Mouse (Mus musculus): Measurements from ENCODE around the gene Rbfox3. TPM values are rescaled to one million over a fixed set of nuclear protein-coding genes. Genes with fewer than 3 reads are reported as not detected.
A peak's percentile ranks its signal among the peaks of the same experiment; 100 is the strongest.

Rbfox3 gene
- polyA plus RNA-seq, 1 experiment from 2014 or later: not detected

DNA sequence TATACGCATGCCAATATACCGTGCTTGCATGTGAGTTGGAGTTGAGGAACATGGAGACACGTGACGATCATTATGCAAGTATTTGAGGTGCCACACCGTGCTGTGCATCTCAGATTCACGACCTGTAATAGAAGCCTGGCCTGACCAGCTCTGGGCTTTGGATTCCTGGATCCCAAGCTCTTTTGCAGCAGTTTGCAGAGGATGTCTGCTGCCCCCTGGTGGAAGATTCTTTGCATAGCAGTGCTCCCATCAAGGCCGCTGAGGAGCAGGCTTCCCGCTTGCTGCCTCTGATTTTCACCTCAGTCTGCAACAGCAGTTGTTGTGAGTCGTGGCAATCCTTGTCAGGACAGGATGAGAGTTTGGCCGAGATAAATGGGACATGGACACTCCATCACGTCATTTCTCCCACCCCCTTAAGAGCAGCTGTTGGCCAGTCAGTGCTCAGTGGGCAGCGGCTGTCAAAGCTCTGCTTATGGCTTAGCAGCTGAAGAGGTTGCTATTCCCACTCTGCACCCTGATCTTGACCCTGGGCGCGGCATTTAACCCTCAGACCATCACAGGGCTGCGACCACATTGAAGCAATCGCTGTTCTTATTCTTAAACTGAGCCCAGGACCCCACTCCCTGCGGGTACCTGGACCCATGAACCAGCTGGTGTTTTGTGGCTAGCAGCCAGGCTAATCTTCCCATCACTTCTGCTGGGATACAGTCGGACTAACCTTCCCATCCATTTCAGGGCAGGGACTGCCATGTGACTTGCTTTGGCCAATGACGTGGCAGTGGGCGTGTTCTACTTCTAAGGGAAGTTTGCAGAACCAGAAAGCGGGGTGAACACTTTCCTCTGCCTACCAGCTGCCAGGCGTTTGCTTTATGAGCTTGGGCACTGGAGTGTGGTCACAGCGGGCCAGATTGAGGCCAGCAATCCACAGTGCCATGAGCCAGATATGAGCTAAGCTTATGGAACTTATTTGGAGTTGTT is 172.3 kb downstream of the Rbfox3 start:
- peak; percentile 92 for TF ChIP-seq CTCF (IDR thresholded peaks at IDR 0.05)
- ChIA-PET CTCF (interaction anchor here (0.7 to 2.6 kb wide), 13 partner anchors 11 to 316 kb away, joined by 3 to 14 read pairs (median 3); no protein-coding TSS in a partner anchor), POLR2A (no interaction called here)
- ATAC-seq: no peak
- H3K27me3 ChIP-seq: peaks cover 16% of the 10 kb centered on the region
- in situ Hi-C loops (cut with MboI; ENCODE audit: low pct_unique_long_range_greater_than_20kb): loop anchor here (25.0 kb wide), 1 partner anchor 427 kb away; no protein-coding TSS in a partner anchor
- DNase-seq (ENCODE audit: low read depth, low spot score): no peak

DNA sequence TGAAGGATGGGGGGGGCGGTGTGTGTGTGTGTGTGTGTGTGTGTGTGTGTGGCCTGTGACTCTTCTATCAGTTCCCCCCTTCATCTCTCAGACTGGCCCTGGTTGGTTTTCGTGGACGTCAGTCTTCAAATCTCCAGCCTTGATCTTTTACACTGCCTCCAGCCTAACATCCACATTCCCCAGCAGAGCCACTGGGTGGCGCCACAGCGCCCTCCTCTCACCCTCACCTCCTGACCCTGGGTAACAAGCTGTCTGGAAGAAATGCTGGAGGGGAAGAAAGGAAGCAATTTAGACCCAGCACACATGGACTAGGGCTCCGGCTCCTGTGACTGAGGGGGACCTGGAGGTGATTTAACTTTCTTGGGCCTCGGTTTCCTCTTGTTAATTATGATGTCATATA is 173.1 kb downstream of the Rbfox3 start:
- in situ Hi-C loops (cut with MboI; ENCODE audit: low pct_unique_long_range_greater_than_20kb): loop anchor here (25.0 kb wide), 1 partner anchor 426 kb away; no protein-coding TSS in a partner anchor
- ChIA-PET CTCF (interaction anchor here (0.7 to 2.6 kb wide), 9 partner anchors 11 to 315 kb away, joined by 3 to 14 read pairs (median 4); no protein-coding TSS in a partner anchor), POLR2A (no interaction called here)
- TF ChIP-seq CTCF (IDR thresholded peaks at IDR 0.05): no peak
- ATAC-seq: no peak
- no peak for DNase-seq (ENCODE audit: low read depth, low spot score)
- H3K27me3 ChIP-seq: peaks cover 16% of the 10 kb centered on the region

DNA sequence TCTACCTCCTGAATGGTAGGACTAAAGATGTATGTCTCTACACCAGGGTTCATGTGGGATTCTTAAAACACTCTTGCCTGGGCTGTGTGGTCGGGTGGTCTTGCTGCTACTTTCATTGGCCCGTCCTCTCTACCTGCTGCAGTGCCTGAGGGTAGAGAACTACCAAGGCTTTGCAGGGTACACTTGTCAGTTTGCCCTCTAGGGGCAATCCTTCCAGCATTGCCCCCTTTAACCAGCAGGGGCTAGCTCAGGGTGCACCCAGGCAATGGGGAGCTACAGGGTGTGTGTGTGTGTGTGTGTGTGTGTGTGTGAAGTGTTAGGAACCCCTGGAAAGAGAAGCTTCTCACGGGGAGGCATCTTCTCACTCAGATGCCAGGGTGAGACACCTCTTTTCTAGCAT is 173.6 kb downstream of the Rbfox3 start:
- peaks cover 17% of the 10 kb centered on the region for H3K27me3 ChIP-seq
- no peak for DNase-seq (ENCODE audit: low read depth, low spot score)
- TF ChIP-seq CTCF (IDR thresholded peaks at IDR 0.05): no peak
- in situ Hi-C loops (cut with MboI; ENCODE audit: low pct_unique_long_range_greater_than_20kb): loop anchor here (25.0 kb wide), 1 partner anchor 426 kb away; no protein-coding TSS in a partner anchor
- ChIA-PET CTCF (interaction anchor here (1.9 to 2.6 kb wide), 2 partner anchors 165 to 314 kb away, joined by 6 to 14 read pairs; no protein-coding TSS in a partner anchor), POLR2A (no interaction called here)
- ATAC-seq: no peak

DNA sequence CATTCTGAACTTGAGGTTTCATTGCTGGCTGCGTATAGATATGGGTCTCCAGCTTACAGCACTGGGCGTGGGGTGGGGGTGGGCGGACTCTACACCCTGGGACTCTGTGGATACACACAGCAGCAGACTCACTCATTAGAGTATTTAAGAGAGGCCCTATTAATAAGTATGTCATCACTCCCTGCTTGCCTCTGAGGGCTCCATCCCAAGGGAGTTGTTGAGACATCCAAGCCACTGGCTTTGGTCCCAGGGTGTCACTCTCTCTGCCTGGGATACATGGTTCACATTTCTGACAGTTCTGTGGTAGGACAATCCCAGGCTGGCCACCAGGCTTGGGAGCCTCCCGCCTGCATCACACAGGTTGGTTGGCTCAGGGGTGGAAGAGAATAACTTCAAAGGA is 174.4 kb downstream of the Rbfox3 start:
- CTCF ChIA-PET: no interaction called here
- no peak for TF ChIP-seq CTCF (IDR thresholded peaks at IDR 0.05)
- H3K27me3 ChIP-seq: peaks cover 22% of the 10 kb centered on the region
- POLR2A ChIA-PET: no interaction called here
- DNase-seq (ENCODE audit: low read depth, low spot score) (no peak), ATAC-seq (no peak)
- in situ Hi-C loops (cut with MboI; ENCODE audit: low pct_unique_long_range_greater_than_20kb): loop anchor here (25.0 kb wide), 1 partner anchor 425 kb away; no protein-coding TSS in a partner anchor

DNA sequence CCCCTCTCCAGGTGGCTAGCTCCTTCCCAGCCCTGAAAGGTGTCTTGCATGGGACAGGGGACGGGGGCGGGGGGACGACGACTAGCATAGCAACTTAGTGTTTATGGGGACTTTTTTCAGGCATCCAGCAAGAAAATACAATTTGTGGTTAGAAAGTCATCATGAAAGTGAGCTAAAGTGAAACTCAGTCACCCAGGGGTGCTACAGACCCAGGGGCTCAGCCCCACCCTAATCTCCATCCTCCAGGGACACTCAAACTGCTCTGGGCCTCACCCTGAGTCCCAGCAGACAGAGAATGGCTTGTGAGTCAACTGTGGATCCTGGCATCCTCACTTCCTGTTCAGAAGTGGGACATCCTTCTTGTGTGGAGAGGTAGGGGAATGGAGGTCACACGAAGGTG is 179.7 kb downstream of the Rbfox3 start:
- peaks cover 29% of the 10 kb centered on the region for H3K27me3 ChIP-seq
- in situ Hi-C loops (cut with MboI; ENCODE audit: low pct_unique_long_range_greater_than_20kb): loop anchor here (25.0 kb wide), 1 partner anchor 419 kb away; no protein-coding TSS in a partner anchor
- ChIA-PET POLR2A (no interaction called here), CTCF (no interaction called here)
- TF ChIP-seq CTCF (IDR thresholded peaks at IDR 0.05): no peak
- no peak for DNase-seq (ENCODE audit: low read depth, low spot score)
- ATAC-seq: no peak

DNA sequence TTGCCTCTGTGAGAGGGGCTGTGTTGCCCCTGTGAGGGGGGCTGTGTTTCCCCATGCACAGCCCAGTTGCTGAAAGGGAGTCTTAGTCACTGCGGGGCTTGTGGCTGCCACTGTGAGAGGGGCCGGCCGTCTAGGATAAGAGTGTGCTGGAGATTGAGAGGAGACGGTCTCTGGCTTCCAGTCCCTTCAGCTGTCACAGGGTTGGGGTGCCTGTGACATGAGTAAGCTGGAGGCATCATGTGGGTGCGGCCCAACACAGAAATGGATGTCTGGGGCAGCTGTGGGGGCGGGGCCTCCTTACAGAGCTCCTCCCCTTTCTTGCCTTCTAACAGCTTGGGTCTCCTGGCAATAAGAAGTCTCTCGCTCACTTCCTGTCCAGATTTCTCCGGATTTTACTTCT is 182.0 kb downstream of the Rbfox3 start:
- TF ChIP-seq CTCF (IDR thresholded peaks at IDR 0.05): no peak
- ChIA-PET CTCF (no interaction called here), POLR2A (no interaction called here)
- H3K27me3 ChIP-seq: peaks cover 23% of the 10 kb centered on the region
- in situ Hi-C loops (cut with MboI; ENCODE audit: low pct_unique_long_range_greater_than_20kb): loop anchor here (25.0 kb wide), 1 partner anchor 417 kb away; no protein-coding TSS in a partner anchor
- DNase-seq (ENCODE audit: low read depth, low spot score) (no peak), ATAC-seq (no peak)

DNA sequence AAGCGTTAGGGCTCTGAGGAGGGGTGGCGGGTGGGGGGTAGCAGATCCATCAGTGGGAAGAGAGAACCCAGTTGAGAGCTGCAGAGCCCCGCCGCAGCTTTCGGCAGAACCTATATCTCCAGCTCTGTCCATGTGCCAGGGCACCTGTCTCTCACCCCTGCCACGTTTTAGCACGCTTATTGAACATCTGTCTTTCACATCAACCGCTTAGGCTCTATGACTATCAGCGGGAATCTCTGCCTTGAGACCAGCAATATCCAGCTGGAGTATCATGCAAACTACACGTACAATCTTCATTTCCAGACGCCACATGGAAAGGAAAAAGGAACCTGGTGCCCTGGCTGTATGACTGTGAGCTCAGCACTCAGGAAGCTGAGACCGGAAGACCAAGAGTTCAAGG is 182.6 kb downstream of the Rbfox3 start:
- no peak for ATAC-seq
- DNase-seq (ENCODE audit: low read depth, low spot score): no peak

DNA sequence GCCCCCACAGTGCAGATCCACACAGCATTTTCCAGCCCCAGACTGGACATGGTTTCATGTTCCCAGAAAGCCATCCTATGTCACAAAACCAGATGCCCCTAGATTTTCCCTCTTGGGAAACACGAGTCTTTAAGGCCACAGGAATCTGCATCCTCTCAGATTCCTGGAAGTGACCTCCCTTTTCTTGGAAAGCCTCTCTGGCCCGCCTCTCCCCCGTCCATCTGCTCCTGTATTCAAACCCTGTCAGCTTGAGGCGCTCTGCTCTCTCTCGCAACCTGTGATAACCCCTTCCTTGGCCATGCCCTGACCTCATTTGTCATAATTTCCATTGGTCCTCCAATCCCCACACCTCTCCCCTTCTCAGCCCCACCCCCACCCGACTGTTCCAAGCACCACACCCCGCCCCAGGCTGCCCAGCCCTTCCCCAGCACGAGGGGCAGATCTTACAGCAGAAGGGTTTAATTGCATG is 183.3 kb downstream of the Rbfox3 start:
- ChIA-PET POLR2A (no interaction called here), CTCF (no interaction called here)
- in situ Hi-C loops (cut with MboI; ENCODE audit: low pct_unique_long_range_greater_than_20kb): loop anchor here (25.0 kb wide), 1 partner anchor 416 kb away; no protein-coding TSS in a partner anchor
- DNase-seq (ENCODE audit: low read depth, low spot score): no peak
- TF ChIP-seq CTCF (IDR thresholded peaks at IDR 0.05): no peak
- ATAC-seq: no peak
- peaks cover 22% of the 10 kb centered on the region for H3K27me3 ChIP-seq

More for the DNA sequence above, 182.6 kb downstream of the Rbfox3 start:
- CTCF ChIA-PET: no interaction called here
- peaks cover 20% of the 10 kb centered on the region for H3K27me3 ChIP-seq
- in situ Hi-C loops (cut with MboI; ENCODE audit: low pct_unique_long_range_greater_than_20kb): loop anchor here (25.0 kb wide), 1 partner anchor 416 kb away; no protein-coding TSS in a partner anchor
- no peak for TF ChIP-seq CTCF (IDR thresholded peaks at IDR 0.05)
- POLR2A ChIA-PET: no interaction called here

DNA sequence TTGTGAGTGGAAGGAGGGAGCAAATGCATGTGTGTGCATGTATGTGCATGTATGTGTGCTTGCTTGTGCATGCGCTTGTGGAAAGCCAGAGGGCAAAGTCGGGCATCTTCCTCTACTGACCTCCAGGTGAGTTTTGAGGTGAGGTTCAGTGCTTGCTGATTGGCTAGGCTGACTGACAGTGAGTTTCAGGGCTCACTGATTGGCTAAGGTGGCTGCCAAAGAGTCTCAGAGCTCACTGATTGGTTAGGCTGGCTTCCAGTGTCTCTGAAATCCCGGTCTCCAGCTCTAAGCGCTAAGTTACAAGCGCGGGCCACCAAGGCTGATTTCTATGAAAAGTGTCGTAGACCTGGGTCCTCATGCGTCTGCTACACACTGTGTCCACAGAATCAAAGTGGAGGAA is 185.0 kb downstream of the Rbfox3 start:
- DNase-seq (ENCODE audit: low read depth, low spot score) (no peak), ATAC-seq (no peak)
- ChIA-PET POLR2A (no interaction called here), CTCF (no interaction called here)
- in situ Hi-C loops (cut with MboI; ENCODE audit: low pct_unique_long_range_greater_than_20kb): loop anchor here (25.0 kb wide), 1 partner anchor 414 kb away; no protein-coding TSS in a partner anchor
- no peak for TF ChIP-seq CTCF (IDR thresholded peaks at IDR 0.05)
- peaks cover 20% of the 10 kb centered on the region for H3K27me3 ChIP-seq

DNA sequence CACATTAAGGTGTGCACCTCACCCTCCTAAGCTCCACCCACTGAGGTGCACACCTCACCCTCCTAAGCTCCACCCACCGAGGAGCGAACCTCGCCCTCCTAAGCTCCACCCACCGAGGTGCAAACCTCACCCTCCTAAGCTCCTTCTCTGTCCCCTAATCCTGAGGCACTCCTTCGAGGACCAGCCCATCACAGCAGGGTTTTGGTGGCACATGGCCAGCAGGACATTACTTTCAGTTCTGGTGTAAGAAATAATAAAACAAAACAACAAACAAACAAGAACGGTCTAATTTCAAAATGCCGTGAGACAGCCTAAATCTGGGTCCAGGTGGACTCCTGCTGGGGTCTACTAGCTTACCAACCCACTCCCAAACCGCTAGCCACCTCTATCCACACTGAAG is 187.0 kb downstream of the Rbfox3 start:
- ATAC-seq (no peak), DNase-seq (ENCODE audit: low read depth, low spot score) (no peak)
- H3K27me3 ChIP-seq: peaks cover 12% of the 10 kb centered on the region
- no peak for TF ChIP-seq CTCF (IDR thresholded peaks at IDR 0.05)
- CTCF ChIA-PET: interaction anchor here (2.1 kb wide), 1 partner anchor 14 kb away, joined by 6 read pairs; no protein-coding TSS in a partner anchor
- in situ Hi-C loops (cut with MboI; ENCODE audit: low pct_unique_long_range_greater_than_20kb): no loop called here
- POLR2A ChIA-PET: no interaction called here

DNA sequence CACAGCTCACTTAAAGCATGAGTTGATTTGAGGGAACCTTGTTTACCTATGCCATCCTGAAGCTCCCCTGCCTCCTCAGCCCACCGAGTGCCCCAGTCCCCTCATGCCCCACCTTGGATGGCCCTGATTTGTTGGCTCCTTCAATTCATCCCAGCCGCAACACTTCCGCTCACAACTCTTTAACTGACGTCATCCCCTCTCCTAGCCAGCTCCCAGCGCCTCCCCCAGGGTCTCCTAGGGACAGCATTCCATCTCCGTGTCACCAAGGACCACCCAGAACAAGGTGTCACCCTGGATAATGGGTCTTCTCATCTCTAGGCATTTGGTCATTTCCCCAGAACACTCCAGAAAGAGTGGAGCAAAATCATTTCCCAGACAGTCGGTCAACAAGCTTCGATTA is 188.2 kb downstream of the Rbfox3 start:
- H3K27me3 ChIP-seq: peaks cover 11% of the 10 kb centered on the region
- no peak for TF ChIP-seq CTCF (IDR thresholded peaks at IDR 0.05)
- ChIA-PET POLR2A (no interaction called here), CTCF (interaction anchor here (2.1 kb wide), 1 partner anchor 16 kb away, joined by 6 read pairs; no protein-coding TSS in a partner anchor)
- in situ Hi-C loops (cut with MboI; ENCODE audit: low pct_unique_long_range_greater_than_20kb): no loop called here
- ATAC-seq (no peak), DNase-seq (ENCODE audit: low read depth, low spot score) (no peak)
